Mouse (Mus musculus) spleen, postnatal 10 days (tissue): ENCODE measurements around the gene Acp7.
"Not testable (repeated sequence)": the region's sequence is repeated elsewhere in the genome, so short reads cannot be mapped to it uniquely, and the experiment has no call there.

Experiments
- DNase-seq, 2 experiments: peaks; one replicate each; pipeline ENCODE4 v3.0.0; 2021 to 2022; ENCODE audit warnings: low spot score in 2 of 2

Gene Acp7

DNA sequence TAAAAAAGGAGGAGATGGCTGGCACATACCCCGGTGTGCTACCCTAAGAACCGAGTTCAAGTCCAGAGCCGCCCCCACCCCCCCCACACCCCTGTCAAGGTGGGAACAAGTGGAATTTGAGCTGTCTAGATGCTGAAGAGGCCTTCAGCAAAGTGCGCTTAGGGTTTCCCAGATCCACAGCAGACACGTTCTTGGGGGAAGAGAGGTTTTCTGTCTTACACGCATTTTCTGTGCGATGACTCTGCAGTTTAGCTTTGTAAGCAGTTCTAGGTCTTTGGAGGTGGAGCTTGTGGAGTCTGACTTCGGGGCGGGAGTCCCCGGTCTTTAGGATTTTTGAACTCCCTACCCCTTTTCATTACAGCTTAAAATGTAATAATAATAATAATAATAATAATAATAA is at the start of gene Acp7:
Gene Acp7, minus strand, starts transcription at position 260 of the 400 bp plus-strand sequence.
- no peak for DNase-seq

DNA sequence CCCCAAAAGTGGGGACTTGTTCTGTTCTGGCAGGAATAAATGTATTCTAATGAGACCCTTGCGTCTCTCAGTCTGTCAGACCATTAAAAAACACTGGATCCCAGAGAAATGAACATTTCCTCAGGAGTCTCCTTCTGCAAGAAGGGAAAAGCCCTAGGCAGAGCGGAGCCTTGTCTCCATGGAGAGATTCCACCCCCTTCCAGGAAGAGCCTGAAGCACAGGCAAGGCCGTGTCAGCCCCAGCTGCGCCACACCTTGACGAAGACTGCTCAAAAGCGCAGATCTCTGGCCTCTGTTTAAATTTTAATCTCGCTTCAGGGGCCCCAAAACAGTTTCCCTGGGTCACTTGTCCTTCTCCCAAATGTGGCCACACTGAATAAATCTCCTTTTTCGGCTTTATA is 46.5 kb upstream of the Acp7 start:
- DNase-seq, result no peak

DNA sequence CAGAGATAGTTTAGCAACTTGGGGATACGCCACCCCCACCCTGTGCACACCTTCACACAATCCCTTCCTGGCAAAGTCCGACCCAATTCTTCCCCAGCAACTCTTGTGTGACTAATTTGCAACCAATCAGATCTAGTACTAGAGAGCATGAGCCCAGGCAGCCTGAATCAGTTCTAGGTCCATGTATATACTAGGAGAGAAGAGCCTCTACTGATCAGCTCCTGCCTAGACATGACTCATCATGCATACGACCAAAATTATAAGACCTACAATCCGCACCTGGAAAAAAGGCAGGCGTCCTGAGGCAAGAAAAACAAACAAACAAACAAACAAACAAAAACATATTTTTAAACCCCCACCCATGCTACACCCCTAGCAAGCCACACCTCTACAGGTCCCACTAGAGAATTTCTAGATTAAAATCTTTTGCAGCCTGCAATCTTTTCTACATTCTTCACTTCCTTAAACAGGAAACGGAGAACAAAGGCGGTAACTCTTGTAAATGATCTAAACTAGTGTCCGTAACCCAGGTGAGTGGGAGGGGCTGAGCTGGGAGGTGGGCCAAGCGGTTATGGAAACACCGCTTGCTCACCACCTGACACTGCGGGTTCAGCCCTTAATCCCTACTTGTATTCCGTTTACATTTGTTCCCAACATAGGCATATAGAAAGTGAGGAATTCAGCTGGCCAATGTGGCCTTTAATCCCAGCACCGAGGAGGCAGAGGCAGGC is 45.8 kb upstream of the Acp7 start:
- no peak for DNase-seq

DNA sequence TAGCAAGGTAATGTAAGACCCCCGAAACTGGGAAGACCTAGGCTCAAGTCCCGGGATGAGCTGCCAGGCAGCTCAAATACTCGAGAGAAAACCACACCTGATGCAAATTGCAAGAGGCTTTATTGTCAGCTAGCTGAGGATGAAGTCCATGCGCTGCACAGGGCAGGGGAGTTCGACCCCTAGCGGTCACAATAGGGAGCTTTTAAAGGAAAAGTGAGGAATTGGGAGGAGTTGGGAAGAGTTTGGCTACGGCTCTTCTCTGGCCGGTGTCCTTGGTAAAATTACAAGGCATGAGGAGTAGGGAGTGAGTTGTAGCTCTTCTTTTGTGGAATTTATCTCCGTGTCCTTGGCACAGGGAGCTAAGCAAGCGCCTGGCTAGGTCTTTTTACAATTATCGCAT is 44.6 kb upstream of the Acp7 start:
- no peak for DNase-seq

DNA sequence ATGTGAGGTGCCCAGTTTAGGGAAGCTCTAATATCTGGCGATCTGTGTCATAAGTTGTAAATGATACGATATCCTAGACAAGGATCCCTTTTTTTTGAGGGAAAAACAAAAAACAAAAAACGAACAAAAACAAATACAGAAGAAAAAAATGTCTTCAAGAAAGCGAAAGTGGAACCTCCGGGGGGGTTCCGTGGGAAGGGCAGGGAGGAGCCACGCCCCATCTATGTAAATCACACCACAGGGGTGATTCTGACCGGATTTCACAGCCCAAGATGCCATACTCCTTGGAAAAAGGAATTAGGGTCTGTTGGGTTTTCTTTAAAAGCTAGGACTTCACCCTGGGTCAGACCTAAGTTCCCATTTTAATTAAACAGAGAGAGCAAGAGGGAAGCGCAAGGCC is 43.9 kb upstream of the Acp7 start:
- DNase-seq, result no peak

DNA sequence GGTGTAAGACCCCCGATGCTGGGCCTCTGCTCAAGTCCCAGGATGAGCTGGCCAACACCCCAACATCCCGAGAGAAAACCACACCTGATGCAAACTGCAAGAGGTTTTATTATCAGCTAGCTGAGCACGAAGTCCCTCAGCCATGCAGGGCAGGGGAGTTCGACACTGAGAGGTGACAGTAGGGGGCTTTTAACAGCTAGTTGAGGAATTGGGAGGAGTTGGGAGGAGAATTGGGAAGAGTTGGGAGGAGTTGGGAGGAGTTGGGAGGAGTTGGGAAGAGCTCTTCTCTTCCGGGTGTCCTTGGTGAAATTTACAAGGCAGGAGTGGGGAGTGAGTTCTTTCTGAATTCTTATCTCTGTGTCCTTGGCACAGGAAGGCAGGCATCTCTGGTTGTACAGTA is 41.7 kb upstream of the Acp7 start:
- DNase-seq, result not testable (repeated sequence)

DNA sequence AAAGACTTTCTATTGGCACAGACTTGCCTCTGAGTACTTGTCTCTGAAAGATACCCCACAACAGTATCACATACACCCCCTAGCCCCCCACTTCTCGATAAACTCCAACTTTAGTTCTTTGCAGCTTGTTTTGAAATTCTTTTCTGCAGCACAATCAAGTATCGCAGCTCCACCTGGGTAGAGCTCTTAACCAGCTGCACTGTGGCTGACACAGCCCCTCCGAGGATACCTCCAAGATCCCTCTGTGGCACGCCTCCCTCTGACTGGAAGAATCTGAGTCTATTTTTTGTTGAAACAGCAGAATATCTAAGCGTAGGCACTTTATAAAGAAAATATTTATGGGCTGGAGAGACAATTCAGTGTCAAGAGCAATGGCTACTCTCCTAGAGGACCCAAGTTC is 41.1 kb upstream of the Acp7 start:
- no peak for DNase-seq

DNA sequence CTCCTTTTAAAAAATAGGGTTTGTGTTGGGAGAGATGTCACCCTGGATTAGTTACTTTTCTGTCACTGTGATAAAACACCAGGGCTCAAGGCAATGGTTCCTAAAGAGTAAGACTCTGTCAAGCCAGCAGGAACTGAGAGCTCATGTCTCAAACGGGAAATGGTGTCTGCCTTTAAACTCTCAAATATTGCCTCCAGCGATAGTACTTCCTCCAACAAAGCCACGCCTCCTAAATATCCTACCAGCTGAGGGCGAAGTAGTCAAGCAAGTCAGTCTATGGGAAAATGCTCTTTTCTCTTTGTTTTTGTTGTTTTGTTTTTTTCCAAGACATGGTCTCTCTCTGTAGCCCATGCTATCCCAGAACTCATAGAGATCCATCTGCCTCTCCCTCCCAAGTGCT is 40.0 kb upstream of the Acp7 start:
- DNase-seq, result no peak

DNA sequence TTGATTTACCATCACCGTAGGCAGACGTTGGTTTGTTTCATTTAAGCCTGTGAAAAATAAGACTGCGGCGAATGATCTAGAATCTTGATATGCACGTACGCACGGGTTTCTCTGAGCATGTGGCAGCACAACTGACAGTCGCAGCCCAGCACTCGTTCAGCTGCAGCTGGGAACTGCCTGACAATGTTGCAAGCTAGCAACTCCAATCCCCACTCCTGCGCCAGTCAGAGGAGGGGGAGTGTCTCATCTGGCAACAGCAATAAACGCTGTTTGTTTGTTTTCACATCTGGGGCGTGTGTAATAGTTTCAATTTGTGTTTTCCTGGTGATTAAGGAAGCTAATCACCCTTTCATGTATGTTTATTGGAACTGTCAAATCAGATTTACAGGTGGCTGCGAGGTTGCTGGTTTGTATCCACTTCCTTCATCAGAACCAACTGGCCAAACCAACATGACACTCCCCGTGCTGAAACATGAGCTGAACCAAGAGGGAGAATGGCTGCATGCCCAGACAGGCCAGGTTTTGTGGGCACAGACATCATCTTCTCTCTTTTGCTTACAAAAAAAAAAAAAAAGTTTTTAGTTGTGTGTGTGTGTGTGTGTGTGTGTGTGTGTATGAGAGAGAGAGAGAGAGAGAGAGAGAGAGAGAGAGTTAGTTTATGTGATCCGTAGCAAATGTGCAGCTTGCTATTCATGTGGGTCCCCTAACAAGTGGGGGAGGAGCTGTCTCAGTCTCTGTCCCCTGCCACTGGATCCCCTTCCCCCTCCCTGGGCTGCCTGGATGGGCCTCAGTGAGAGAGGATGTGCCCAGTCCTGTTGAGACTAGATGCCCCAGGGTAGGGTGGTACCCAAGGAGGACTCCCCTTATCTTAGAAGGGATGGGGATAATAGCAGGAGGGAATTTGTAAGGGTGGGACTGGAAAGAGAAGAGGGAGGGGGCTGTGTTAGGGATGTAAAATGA is 34.8 kb upstream of the Acp7 start:
- no peak for DNase-seq

DNA sequence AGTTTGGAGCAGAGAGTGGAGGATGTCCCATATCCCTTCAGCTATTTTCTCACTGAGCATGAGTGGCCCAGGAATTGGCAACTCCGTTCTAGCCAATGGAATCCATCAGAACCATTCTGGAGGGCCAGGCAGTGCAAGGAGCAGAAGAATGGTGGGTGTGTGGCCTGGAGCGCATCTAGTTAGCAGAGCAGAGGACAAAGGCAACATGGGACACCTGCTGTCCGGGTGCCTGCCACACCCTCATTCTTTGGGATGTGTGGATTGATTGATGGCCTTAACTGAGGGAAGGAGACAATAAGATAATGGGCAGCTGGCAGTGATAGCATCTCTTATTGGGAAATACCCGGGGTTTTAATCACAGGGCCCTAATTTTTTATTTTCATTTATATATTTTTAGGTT is 25.3 kb upstream of the Acp7 start:
- no peak for DNase-seq

DNA sequence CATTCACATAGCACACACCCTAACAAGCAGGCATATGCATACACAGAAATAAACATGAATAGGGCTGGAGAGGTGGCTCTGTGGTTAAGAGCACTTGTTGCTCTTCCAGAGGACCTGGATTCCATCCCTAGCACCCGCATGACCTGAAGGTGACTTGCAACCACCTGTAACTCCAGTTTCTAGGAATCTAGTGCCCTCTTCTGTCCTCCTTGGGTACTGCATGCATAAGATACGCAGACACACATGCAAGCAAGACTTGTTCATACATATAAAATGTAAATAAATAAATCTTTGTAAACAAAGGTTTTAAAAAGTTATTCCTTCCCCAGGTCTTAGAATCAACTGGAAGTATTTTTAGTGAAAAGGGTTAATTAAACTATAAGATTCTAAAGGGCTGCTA is 20.0 kb upstream of the Acp7 start:
- DNase-seq, result no peak

DNA sequence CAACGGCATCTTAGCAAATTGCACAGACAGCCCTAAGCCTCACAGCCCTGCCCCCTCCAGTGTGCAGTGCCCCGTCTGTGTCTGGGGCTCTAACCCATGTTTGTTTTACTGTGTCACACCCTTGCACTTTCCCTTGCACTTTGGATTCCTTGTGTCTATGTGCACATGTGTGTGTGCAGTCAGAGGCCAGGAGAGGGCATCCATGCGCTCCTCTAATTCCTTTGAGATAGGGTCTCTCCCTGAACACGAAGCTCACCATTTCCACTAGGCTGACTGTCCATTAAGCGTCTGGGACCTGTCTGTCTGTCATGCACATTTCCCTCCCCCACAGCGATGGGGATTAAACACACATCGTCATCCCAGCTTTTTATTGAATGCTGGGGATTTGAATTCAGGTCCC is 15.9 kb upstream of the Acp7 start:
- no peak for DNase-seq

DNA sequence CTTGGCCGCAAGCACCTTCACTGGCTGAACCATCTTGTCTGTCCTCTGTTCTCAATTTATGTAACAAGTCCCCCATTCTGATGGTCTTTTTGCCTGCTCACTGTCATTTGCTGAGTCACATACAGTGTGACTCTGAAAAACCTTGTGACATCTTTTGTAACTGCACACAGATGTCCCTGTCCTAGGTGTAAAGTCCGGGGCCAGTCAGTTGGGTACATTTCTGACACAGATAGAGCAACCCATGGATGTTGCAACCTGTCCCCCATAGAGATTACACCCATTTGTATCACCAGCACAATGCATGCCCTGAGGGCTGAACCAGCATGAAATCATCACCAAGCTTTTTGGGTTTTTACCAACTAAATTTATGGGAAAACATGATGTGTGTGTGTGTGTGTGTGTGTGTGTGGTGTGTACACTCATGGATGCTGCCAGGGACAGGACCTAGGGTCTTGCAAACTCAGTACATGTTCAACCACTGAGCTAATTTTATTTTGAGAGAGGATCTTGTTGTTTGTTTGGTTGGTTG is 14.9 kb upstream of the Acp7 start:
- DNase-seq, result no peak

DNA sequence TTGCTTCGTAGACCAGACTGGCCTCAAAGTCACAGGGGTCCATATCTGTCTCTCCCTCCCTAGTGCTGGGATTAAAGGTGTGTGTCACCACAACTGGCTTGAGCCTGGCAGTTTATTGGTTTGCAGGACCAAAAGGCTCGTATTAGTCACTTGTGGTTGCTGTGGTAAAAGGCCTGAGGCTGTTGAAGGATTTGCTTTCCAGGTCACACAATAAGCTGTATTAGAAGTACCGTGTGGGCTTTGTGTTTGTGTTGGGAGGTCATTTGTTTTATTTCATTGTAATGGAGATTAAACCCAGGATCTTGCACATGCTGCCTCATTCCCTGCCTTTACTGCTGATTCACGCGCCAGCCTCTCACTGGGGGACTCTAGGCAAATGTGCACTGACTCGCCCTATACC is 14.2 kb upstream of the Acp7 start:
- no peak for DNase-seq

DNA sequence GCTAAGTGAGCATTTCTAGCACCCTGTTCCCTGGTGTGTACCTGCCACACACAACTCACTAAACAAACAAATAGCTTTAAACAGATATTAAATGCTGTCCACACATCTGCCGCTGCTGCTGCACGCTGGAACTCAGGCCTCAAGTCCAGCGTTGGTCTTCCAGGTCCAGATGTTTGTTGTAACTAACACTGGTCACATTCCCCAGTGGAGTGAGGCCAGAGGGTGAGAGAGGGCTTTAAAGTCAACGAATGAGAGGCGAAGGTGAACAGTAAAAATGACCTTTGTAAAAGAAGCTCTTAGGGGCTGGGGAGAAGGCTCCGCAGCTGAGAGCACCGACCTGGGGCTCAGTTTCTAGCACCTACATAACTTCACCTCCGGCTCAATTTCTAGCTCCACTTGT is 10.4 kb upstream of the Acp7 start:
- no peak for DNase-seq

DNA sequence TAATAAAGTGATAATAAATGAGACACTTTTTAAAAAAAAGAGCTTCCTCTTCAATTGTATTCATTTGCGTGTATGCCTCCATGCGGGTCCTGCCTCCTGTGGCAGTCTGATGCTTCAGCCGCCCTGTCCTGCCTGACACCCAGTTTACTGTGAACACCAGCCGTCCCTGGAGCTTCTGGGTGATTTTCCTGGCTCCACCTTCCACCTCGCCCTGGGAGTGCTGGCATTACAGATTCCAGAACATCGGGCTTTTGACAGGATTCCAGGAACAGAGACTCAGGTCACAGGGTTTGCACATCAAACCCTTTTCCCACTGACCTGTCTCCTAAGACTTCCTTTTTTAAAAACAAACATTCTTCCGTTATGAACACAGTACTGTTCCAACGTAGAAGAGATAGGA is 6.4 kb upstream of the Acp7 start:
- DNase-seq, result no peak

DNA sequence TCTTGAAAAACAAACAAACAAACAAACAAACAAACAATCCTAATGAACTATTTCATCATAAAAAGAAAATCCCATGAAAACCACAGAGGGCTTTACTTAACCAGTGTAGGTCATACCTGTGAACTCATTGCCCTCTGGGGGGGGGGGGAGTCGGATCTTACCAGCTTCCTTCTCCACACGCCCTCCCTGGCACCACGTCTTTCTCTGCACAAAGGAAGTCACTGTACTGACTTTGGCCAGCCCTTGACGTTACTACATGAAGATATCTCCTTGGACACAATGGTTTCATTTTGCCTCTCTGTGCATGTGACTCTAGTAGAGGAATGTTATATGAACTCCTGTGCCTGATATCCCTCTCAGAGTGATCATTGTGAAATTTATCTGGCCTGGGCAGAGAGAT is 3.0 kb upstream of the Acp7 start:
- DNase-seq, result no peak

DNA sequence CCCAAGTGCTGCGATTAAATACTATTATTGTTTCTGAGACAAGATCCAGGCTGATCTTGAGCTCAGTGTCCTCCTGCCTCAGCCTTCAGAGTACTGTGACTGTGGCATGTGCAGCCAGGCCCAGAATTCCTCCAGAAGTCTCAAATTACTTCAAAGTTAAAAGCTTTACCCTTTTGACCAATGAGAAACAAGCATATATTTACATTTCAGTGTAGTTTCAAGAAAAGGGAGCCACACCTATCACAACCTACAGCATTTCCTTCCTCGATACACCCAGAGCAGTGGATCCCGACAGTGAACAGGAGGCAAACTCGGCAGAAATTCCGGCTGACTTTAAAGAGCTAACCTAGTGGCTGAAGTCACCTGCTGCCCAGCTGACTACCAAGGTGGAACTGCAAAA is 6.3 kb downstream of the Acp7 start:
- DNase-seq, result no peak

DNA sequence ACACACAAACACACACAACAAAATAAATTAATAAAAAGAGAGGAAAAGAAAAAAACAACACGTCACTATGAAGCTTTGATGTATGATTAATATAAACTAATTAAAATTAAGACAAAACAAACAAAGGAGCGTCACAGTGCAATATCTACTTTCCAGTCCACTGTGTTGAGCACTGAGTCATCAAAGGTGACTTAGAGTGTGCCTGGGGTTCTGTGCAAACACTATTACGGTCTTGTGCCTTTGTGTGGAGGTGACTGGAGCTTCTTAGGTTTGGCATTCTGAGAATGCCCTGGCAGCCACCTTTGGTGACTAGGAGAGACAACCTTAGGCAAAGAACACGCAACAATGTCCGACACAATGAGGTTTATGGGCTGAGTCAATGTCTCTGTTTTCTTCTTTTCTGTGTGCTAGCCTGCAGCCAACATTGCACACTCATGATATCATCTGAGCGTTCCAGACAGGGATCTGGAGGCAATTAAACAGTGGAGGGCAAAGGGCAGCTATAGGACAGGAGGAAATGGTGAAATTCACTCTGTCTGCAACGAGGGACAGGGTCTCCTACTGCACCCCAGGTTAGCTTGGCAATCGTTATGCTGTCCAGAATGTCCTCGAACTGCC is 11.9 kb downstream of the Acp7 start:
- DNase-seq, result no peak

DNA sequence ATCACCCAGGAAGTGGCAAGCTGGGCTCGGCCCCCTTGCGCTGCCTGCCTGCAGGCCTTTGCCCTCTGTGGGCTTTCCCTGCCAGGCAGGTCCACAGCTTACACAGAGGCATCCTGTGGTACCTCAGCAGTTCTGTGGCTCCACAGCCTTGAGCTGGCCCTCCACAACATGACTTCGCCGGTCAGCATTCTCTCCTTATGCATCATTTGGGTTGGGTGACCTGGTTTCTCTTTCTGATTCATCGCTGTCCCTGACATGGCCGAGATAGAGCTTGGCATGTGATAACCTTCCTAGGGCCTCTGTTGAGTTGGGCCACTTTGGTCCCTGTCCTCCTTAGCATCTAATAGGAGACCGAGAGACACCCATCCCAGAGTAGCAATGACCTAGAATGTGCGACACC is 25.2 kb downstream of the Acp7 start:
- no peak for DNase-seq

DNA sequence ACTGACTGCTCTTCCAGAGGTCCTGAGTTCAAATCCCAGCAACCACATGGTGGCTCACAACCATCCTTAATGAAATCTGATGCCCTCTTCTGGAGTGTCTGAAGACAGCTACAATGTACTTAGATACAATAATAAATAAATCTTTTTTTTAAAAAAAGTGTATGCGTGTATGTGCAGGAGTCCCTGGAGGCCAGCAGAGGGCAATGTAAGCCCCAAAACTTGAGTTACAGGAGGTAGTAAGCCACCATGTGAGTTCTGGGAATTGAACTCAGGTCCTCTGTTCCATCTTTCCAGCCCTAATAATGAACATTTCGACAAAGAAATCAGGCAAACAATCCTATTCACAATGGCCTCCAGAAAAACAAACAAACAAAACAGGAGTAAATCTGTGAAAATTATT is 27.3 kb downstream of the Acp7 start:
- not testable (repeated sequence) for DNase-seq

DNA sequence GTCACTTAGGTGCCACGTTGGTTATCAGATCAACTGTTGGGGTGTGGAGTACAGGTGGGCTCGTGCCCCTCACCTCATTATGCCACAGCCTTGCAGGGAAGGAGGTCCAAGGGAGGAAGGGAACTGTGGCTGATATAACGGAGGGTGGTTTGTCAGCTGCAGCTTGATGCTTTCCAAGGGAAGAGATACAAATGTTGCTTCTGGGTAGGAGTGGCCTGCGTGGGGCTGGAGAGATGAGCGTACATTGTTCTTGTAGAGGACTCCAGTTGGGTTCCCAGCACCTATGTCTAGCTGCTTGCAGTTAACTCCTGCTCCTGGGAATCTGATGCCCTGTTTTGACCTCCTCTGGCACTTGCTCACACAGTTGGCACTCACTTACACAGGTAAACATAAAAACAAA is 28.0 kb downstream of the Acp7 start:
- no peak for DNase-seq

DNA sequence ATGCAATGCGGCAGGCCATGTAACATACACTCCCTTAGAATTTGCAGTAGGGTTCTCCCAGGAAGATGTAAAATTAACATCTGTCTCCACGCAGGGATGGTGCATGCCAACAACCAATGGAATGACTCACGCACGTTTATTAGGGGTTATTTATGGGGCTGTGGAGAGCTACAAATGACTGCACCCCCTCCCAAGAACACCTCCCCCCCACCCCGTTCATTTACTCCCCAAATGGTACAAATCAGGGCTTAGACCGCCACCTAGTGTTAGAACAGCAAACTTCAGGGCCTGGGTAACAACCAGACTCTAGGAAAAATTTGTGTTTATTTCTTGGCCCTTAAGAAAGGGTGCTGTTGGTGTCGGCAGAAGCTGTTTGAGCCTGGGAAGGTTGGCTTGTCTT is 29.5 kb downstream of the Acp7 start:
- peak; percentile 28 to 65 for DNase-seq
